Mouse (Mus musculus) effector memory CD4-positive, alpha-beta T cell, adult 7 months (primary cell): ENCODE data around the gene Atxn2l. TPM values are rescaled to one million over a fixed set of nuclear protein-coding genes. Genes with fewer than 3 reads are reported as not detected.

ENCODE experiments used
- polyA plus RNA-seq: library from polyadenylated mRNA; unstranded; fragments of 100-300 nt; shearing (Covaris generic); gene quantifications from one replicate; pipeline ENCODE4 v1.2.1, GENCODE M21; 2017

Gene Atxn2l
- polyA plus RNA-seq: 106 TPM

DNA sequence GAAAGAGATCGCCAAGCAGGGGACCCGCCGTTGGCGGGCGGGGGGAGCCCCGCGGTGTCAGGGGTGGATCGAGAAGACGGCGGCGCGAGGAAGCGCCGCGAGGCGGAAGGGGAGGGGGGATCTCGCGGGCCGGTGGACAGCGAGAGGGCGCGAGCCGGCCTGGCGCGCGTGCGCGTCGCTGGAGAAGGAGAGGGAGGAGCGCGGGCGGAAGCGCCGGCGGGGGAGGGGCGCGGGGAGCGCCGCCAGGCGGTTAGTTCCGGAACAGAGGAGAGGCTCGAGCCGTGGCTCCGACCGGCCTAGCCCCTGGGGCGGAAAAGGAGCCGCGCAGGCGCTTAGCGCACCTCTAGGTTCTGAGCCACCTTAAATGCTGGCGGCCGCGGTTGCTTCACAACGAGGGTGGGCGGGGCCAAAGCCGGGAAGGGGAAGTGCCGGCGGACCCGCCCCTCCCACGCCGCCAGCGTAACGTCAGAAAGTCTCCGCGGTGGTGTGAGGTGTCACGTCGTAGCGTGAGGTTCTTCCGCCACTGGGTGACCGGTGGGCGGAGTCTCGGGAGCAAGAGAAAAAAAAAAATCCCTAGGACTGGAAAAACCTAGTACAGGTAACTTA, at the start of gene Atxn2l:
Gene Atxn2l (minus strand): TSS at position 165 of the 606 bp plus-strand sequence.

DNA sequence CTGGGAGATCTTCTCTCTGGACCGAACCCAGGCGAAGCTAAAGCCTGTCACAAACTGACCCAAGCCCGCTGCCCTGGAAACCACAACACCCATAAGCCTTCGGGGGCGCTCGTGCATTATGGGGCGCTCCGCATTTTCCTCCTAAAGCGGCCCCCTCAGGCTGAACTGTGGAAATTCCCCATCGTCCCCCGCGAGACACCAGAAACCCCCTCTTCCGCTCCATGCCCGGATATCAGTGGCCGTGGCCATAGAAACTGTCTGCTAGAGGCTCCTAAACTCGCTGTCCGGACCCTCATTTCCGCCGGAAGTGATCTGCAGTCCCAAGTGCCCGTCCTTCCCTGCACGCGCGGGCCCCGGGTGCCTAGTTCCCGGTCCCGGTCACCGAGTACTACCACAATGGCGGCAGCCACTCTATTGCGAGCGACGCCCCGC, 16.2 kb downstream of the Atxn2l start, which contains the start of gene Tufm:
Gene Tufm (plus strand): TSS at position 310 of the 432 bp plus-strand sequence.

DNA sequence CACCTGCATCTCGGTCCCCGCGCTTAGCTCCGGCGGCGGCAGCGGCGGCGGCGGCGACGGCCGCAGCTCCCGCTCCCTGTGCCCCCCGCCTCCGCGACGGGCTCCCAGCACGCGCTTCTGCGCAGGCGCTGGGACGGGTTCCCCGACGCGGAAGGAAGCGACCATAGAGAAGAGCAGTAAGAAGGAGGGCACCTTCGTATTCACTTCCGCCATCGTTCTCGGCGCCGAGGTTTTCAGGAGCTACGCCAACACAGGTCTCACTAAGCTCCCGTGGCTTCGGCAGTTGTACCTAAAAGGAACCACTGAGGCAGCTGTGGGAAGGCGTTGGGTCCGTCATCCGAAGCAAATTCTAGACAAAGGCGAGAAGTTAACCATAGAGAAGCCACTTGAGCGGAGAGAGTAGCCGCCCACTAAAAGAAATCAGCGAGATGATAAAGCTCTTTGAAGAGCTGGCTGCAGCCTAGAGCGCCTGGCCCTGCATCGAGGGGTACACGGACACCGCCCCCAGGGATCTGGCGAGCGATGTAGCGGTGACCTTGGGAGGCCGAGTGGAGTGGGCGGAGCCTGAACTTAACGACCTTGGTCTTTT, 28.1 kb downstream of the Atxn2l start, which contains the start of gene Sh2b1:
Gene Sh2b1 (minus strand): TSS at position 432 of the 589 bp plus-strand sequence.

DNA sequence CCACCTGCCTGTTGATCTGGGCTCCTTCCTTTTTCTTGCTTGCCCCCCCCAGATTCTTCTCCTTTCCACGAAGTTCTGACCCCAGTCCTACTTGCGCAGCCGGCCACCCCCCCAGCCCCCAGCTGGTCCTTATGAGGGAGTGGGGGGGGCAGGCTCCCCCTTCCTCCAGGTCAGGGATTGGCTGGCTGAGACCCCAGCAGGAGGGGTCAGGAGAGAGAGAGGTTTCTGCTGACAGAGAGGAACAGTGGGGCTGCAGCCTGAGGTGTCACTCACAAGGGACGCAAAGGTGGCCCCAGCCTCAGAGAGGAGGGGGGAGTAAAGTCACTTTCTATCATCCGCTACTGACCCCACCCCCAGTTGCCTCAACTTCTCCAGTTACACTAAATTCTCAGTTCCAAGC, 40.2 kb downstream of the Atxn2l start, which contains the start of gene Atp2a1:
Gene Atp2a1 (minus strand): TSS at position 105 of the 400 bp plus-strand sequence.

Other genes with a start within 250 kb of the Atxn2l start
- 26.4 TPM for gene Sbk1, start 230.8 kb downstream of the Atxn2l start, polyA plus RNA-seq
- gene Lat, start 133.9 kb downstream of the Atxn2l start, polyA plus RNA-seq: 662 TPM
- 41.4 TPM for gene Spns1, start 126.0 kb downstream of the Atxn2l start, polyA plus RNA-seq
- gene Nfatc2ip, start 106.7 kb downstream of the Atxn2l start, polyA plus RNA-seq: 3.8 TPM
- 0.12 TPM for gene Cd19, start 88.5 kb downstream of the Atxn2l start, polyA plus RNA-seq
- 48.7 TPM for gene Rabep2, start 74.7 kb downstream of the Atxn2l start, polyA plus RNA-seq
- not detected for gene Atp2a1, start 40.3 kb downstream of the Atxn2l start, polyA plus RNA-seq
- gene Sh2b1, start 28.0 kb downstream of the Atxn2l start, polyA plus RNA-seq: 49.8 TPM
- 98.5 TPM for gene Tufm, start 16.1 kb downstream of the Atxn2l start, polyA plus RNA-seq
- gene Eif3c, start 63.0 kb upstream of the Atxn2l start, polyA plus RNA-seq: 159 TPM
- gene Apobr, start 81.5 kb upstream of the Atxn2l start, polyA plus RNA-seq: 7.1 TPM
- gene Cln3, start 82.4 kb upstream of the Atxn2l start, polyA plus RNA-seq: 105 TPM
- not detected for gene Il27, start 91.5 kb upstream of the Atxn2l start, polyA plus RNA-seq
- 1.8 TPM for gene Nupr1, start 127.4 kb upstream of the Atxn2l start, polyA plus RNA-seq
- 79.6 TPM for gene Sgf29, start 145.9 kb upstream of the Atxn2l start, polyA plus RNA-seq
- 0.29 TPM for gene Sult1a1, start 173.0 kb upstream of the Atxn2l start, polyA plus RNA-seq
- gene Bola2, start 192.0 kb upstream of the Atxn2l start, polyA plus RNA-seq: 102 TPM
- 2.0 TPM for gene Slx1b, start 192.3 kb upstream of the Atxn2l start, polyA plus RNA-seq
- 1,760 TPM for gene Coro1a, start 204.3 kb upstream of the Atxn2l start, polyA plus RNA-seq